Mouse (Mus musculus): ENCODE results near the gene Nup210. TPM values are rescaled to one million over a fixed set of nuclear protein-coding genes. Genes with fewer than 3 reads are reported as not detected.

Nup210 gene
- polyA plus RNA-seq, 1 experiment from 2014 or later = 13.9 TPM

- no peak for ATAC-seq
- Histone ChIP-seq H3K4me2 (ENCODE audit: low read length) (no peak overlapping the region), H3K27me3 (replicated peaks; ENCODE audit: control insufficient read depth, insufficient read depth, low read length) (no peaks in the 10 kb centered on the region), H3K27ac (ENCODE audit: low read depth, low read length) (no peak overlapping the region), H3K36me3 (ENCODE audit: control insufficient read depth, insufficient read depth, low read length) (no peaks in the 10 kb centered on the region), H3K4me1 (ENCODE audit: control insufficient read depth, insufficient read depth, low read length) (peaks cover 1% of the 10 kb centered on the region; the same call in 1 of the 2 replicates), H3K4me3 (ENCODE audit: low read depth, low read length) (no peak overlapping the region), H3K9ac (ENCODE audit: low read length) (no peak overlapping the region), H3K9me3 (replicated peaks; ENCODE audit: control insufficient read depth, low read length) (no peaks in the 10 kb centered on the region)
- 90% methylated on average over 2 of the region's 2 CpGs for WGBS
- DNase-seq (ENCODE audit: low spot score) = no peak
Measured at GRCm38 (mm10) chr6:90996181-90996580, 120.4 kb downstream of the Nup210 start.

- no peaks in the 10 kb centered on the region for H3K36me3 ChIP-seq (ENCODE audit: control insufficient read depth, insufficient read depth, low read length)
- H3K9me3 ChIP-seq (replicated peaks; ENCODE audit: control insufficient read depth, low read length) = 0 out of 2 replicates have a peak, but pooled peaks cover 4% of the 10 kb centered on the region
- WGBS = under 1% methylated on average over 37 of the region's 39 CpGs
- peak within 1 kb of the TSS; percentile 72 for H3K9ac ChIP-seq (ENCODE audit: low read length)
- H3K27me3 ChIP-seq (replicated peaks; ENCODE audit: control insufficient read depth, insufficient read depth, low read length) = no peaks in the 10 kb centered on the region; the same call in 1 of the 2 replicates
- DNase-seq (ENCODE audit: low spot score) (peak; percentile 98), ATAC-seq (peak; percentile 94)
- peak within 1 kb of the TSS; percentile 100 for H3K4me2 ChIP-seq (ENCODE audit: low read length)
- H3K4me1 ChIP-seq (ENCODE audit: control insufficient read depth, insufficient read depth, low read length) = peaks cover 8% of the 10 kb centered on the region
- no peak within 1 kb of the TSS; the same call in 1 of the 2 replicates for H3K27ac ChIP-seq (ENCODE audit: low read depth, low read length)
- H3K4me3 ChIP-seq (ENCODE audit: low read depth, low read length) = peak within 1 kb of the TSS; percentile 63
Measured at GRCm38 (mm10) chr6:90988648-90989317, 127.8 kb downstream of the Nup210 start, which contains the start of gene Iqsec1. Gene Iqsec1, minus strand, starts transcription at chr6:90988685.

- H3K9me3 ChIP-seq (replicated peaks; ENCODE audit: control insufficient read depth, low read length) = 0 out of 2 replicates have a peak, but pooled peaks cover 4% of the 10 kb centered on the region
- peaks cover 8% of the 10 kb centered on the region for H3K4me1 ChIP-seq (ENCODE audit: control insufficient read depth, insufficient read depth, low read length)
- H3K27me3 ChIP-seq (replicated peaks; ENCODE audit: control insufficient read depth, insufficient read depth, low read length) = no peaks in the 10 kb centered on the region; the same call in 1 of the 2 replicates
- H3K36me3 ChIP-seq (ENCODE audit: control insufficient read depth, insufficient read depth, low read length) = no peaks in the 10 kb centered on the region
- ATAC-seq (peak; percentile 43), DNase-seq (ENCODE audit: low spot score) (no peak)
- peak overlapping the region; percentile 72 for H3K9ac ChIP-seq (ENCODE audit: low read length)
- peak overlapping the region; percentile 100 for H3K4me2 ChIP-seq (ENCODE audit: low read length)
- peak overlapping the region; percentile 63 for H3K4me3 ChIP-seq (ENCODE audit: low read depth, low read length)
- H3K27ac ChIP-seq (ENCODE audit: low read depth, low read length) = no peak overlapping the region; the same call in 1 of the 2 replicates
- WGBS = under 1% methylated on average over 29 of the region's 59 CpGs
Measured at GRCm38 (mm10) chr6:90988299-90988625, 128.4 kb downstream of the Nup210 start.

- H3K4me3 ChIP-seq (ENCODE audit: low read depth, low read length) = peak overlapping the region; percentile 63
- no peaks in the 10 kb centered on the region; the same call in 1 of the 2 replicates for H3K27me3 ChIP-seq (replicated peaks; ENCODE audit: control insufficient read depth, insufficient read depth, low read length)
- peak overlapping the region; percentile 100 for H3K4me2 ChIP-seq (ENCODE audit: low read length)
- ATAC-seq = peak; percentile 3
- under 1% methylated on average over 67 of the region's 76 CpGs for WGBS
- peak; percentile 42 for DNase-seq (ENCODE audit: low spot score)
- peaks cover 8% of the 10 kb centered on the region for H3K4me1 ChIP-seq (ENCODE audit: control insufficient read depth, insufficient read depth, low read length)
- no peaks in the 10 kb centered on the region for H3K36me3 ChIP-seq (ENCODE audit: control insufficient read depth, insufficient read depth, low read length)
- H3K9me3 ChIP-seq (replicated peaks; ENCODE audit: control insufficient read depth, low read length) = 0 out of 2 replicates have a peak, but pooled peaks cover 4% of the 10 kb centered on the region
- H3K9ac ChIP-seq (ENCODE audit: low read length) = peak overlapping the region; percentile 72
- H3K27ac ChIP-seq (ENCODE audit: low read depth, low read length) = no peak overlapping the region
Measured at GRCm38 (mm10) chr6:90987561-90988298, 128.9 kb downstream of the Nup210 start.

GRCm38 (mm10) chr6:90984101-90984500, 132.5 kb downstream of the Nup210 start:
- Histone ChIP-seq H3K9ac (ENCODE audit: low read length) (no peak overlapping the region), H3K4me2 (ENCODE audit: low read length) (no peak overlapping the region), H3K9me3 (replicated peaks; ENCODE audit: control insufficient read depth, low read length) (no peaks in the 10 kb centered on the region), H3K4me3 (ENCODE audit: low read depth, low read length) (no peak overlapping the region), H3K4me1 (ENCODE audit: control insufficient read depth, insufficient read depth, low read length) (peaks cover 8% of the 10 kb centered on the region), H3K27ac (ENCODE audit: low read depth, low read length) (no peak overlapping the region), H3K36me3 (ENCODE audit: control insufficient read depth, insufficient read depth, low read length) (no peaks in the 10 kb centered on the region), H3K27me3 (replicated peaks; ENCODE audit: control insufficient read depth, insufficient read depth, low read length) (no peaks in the 10 kb centered on the region; the same call in 1 of the 2 replicates)
- ATAC-seq = no peak
- no peak for DNase-seq (ENCODE audit: low spot score)
- 62% methylated on average over 3 of the region's 3 CpGs for WGBS

- WGBS = 84% methylated on average over 2 of the region's 2 CpGs
- ATAC-seq = no peak; the same call in 1 of the 2 replicates
Measured at GRCm38 (mm10) chr6:90974279-90974678, 142.3 kb downstream of the Nup210 start.

GRCm38 (mm10) chr6:90969341-90969871, 147.2 kb downstream of the Nup210 start:
- no peaks in the 10 kb centered on the region for H3K36me3 ChIP-seq (ENCODE audit: control insufficient read depth, insufficient read depth, low read length)
- no peaks in the 10 kb centered on the region for H3K9me3 ChIP-seq (replicated peaks; ENCODE audit: control insufficient read depth, low read length)
- 23% methylated on average over 2 of the region's 2 CpGs for whole genome bisulfite sequencing
- H3K4me3 ChIP-seq (ENCODE audit: low read depth, low read length) = no peak overlapping the region
- DNase-seq (ENCODE audit: low spot score) (no peak), ATAC-seq (no peak)
- peaks cover 6% of the 10 kb centered on the region; the same call in 1 of the 2 replicates for H3K4me1 ChIP-seq (ENCODE audit: control insufficient read depth, insufficient read depth, low read length)
- H3K9ac ChIP-seq (ENCODE audit: low read length) = no peak overlapping the region
- no peaks in the 10 kb centered on the region for H3K27me3 ChIP-seq (replicated peaks; ENCODE audit: control insufficient read depth, insufficient read depth, low read length)
- no peak overlapping the region for H3K27ac ChIP-seq (ENCODE audit: low read depth, low read length)
- no peak overlapping the region for H3K4me2 ChIP-seq (ENCODE audit: low read length)

More at GRCm38 (mm10) chr6:90974279-90974678, 142.3 kb downstream of the Nup210 start:
- Histone ChIP-seq H3K27ac (ENCODE audit: low read depth, low read length) (no peak overlapping the region), H3K9me3 (replicated peaks; ENCODE audit: control insufficient read depth, low read length) (no peaks in the 10 kb centered on the region), H3K36me3 (ENCODE audit: control insufficient read depth, insufficient read depth, low read length) (no peaks in the 10 kb centered on the region), H3K4me3 (ENCODE audit: low read depth, low read length) (no peak overlapping the region), H3K4me2 (ENCODE audit: low read length) (no peak overlapping the region), H3K9ac (ENCODE audit: low read length) (no peak overlapping the region), H3K27me3 (replicated peaks; ENCODE audit: control insufficient read depth, insufficient read depth, low read length) (no peaks in the 10 kb centered on the region), H3K4me1 (ENCODE audit: control insufficient read depth, insufficient read depth, low read length) (peaks cover 6% of the 10 kb centered on the region; the same call in 1 of the 2 replicates)
- DNase-seq (ENCODE audit: low spot score) = no peak
